Mouse (Mus musculus): ENCODE data around the gene Sdc4.

GRCm38 (mm10) chr2:164426121-164426520, 17.6 kb downstream of the Sdc4 start:
- TF ChIP-seq FLI1 (IDR thresholded peaks at IDR 0.05; ENCODE audit: low read length), result no peak
- TF ChIP-seq GATA1 (IDR thresholded peaks at IDR 0.05; ENCODE audit: borderline replicate concordance, low read length), result no peak

All from megakaryocyte, embryonic 14.5 days (primary cell).